Mouse (Mus musculus) MEL (cell line): ENCODE results near the gene Ncs1. TPM values are rescaled to one million over a fixed set of nuclear protein-coding genes. Genes with fewer than 3 reads are reported as not detected.

Experiments
- DNase-seq: peaks from one replicate; pipeline ENCODE4 v3.0.0; 2011; ENCODE audit warnings: low read depth, low spot score
- H3K27ac ChIP-seq: 2 replicates; pipeline ENCODE4 v1.5.1; 2012; ENCODE audit warnings: low read depth, mild to moderate bottlenecking, control low read depth, low read length, moderate library complexity; ENCODE audit not compliant: control insufficient read depth
- H3K27me3 ChIP-seq, 2 experiments: fragments of 150-350 bp in 1 of 2; sonication (generic) in 1 of 2; 2 replicates each; pipeline ENCODE4 v1.6.1; 2012; ENCODE audit warnings: low read length in 2 of 2, mild to moderate bottlenecking in 2 of 2, improper control_type of control experiment in 1 of 2, moderate library complexity in 1 of 2; ENCODE audit not compliant: insufficient read depth in 2 of 2, control insufficient read depth in 1 of 2
- H3K36me3 ChIP-seq, 2 experiments: 2 replicates each; pipeline ENCODE4 v1.6.1; 2012 to 2014; ENCODE audit warnings: low read length in 2 of 2, improper control_type of control experiment in 1 of 2, inconsistent platforms in 1 of 2, mild to moderate bottlenecking in 1 of 2; ENCODE audit not compliant: insufficient read depth in 2 of 2, control insufficient read depth in 1 of 2
- H3K4me1 ChIP-seq, 2 experiments: fragments of 150-350 bp in 1 of 2; sonication (generic) in 1 of 2; 2 replicates each; pipeline ENCODE4 v1.6.1; 2012; ENCODE audit warnings: low read length in 2 of 2, improper control_type of control experiment in 1 of 2, mild to moderate bottlenecking in 1 of 2; ENCODE audit not compliant: insufficient read depth in 2 of 2, control insufficient read depth in 1 of 2
- H3K4me3 ChIP-seq, 2 experiments: fragments of 150-350 bp in 1 of 2; sonication (generic) in 1 of 2; 2 replicates each; pipeline ENCODE4 v1.5.1; 2012; ENCODE audit warnings: low read depth in 2 of 2, low read length in 2 of 2, mild to moderate bottlenecking in 2 of 2, moderate library complexity in 2 of 2, control low read depth in 1 of 2, improper control_type of control experiment in 1 of 2; ENCODE audit not compliant: control insufficient read depth in 1 of 2, insufficient read depth in 1 of 2
- H3K79me2 ChIP-seq: 2 replicates; pipeline ENCODE4 v1.6.1; 2012; ENCODE audit warnings: mild to moderate bottlenecking, low read length, moderate library complexity; ENCODE audit not compliant: control insufficient read depth, poor library complexity, insufficient read depth
- H3K9ac ChIP-seq: 2 replicates; pipeline ENCODE4 v1.6.1; 2012; ENCODE audit warnings: low read depth, mild to moderate bottlenecking, control low read depth, low read length, moderate library complexity; ENCODE audit not compliant: control insufficient read depth, poor library complexity, severe bottlenecking
- H3K9me3 ChIP-seq: fragments of 150-350 bp; sonication (generic); replicated peaks from 2 replicates; pipeline ENCODE4 v1.6.1; 2012; ENCODE audit warnings: mild to moderate bottlenecking, low read length, improper control_type of control experiment, moderate library complexity; ENCODE audit not compliant: insufficient read depth
- BHLHE40 ChIP-seq: IDR thresholded peaks from 2 replicates; pipeline ENCODE4 v1.6.1; 2012; ENCODE audit warnings: low read depth, mild to moderate bottlenecking, inconsistent platforms, low read length, improper control_type of control experiment, borderline replicate concordance
- CHD2 ChIP-seq: IDR thresholded peaks from 2 replicates; pipeline ENCODE4 v1.6.1; 2011; ENCODE audit warnings: low read length, improper control_type of control experiment
- CTCF ChIP-seq, 3 experiments: IDR thresholded peaks in 2 of 3; conservative IDR thresholded peaks in 1 of 3; 2 replicates each; pipeline ENCODE4 v1.5.1; 2011 to 2012; ENCODE audit warnings: low read length in 3 of 3, low read depth in 2 of 3, mild to moderate bottlenecking in 2 of 3, improper control_type of control experiment in 1 of 3, inconsistent platforms in 1 of 3, mixed read lengths in 1 of 3, moderate library complexity in 1 of 3; ENCODE audit not compliant: control insufficient read depth in 1 of 3, insufficient read depth in 1 of 3, poor library complexity in 1 of 3, severe bottlenecking in 1 of 3
- ELF1 ChIP-seq: IDR thresholded peaks from 2 replicates; pipeline ENCODE4 v1.6.1; 2014; ENCODE audit warnings: low read depth, mild to moderate bottlenecking, inconsistent platforms, low read length, improper control_type of control experiment, moderate library complexity
- GABPA ChIP-seq: IDR thresholded peaks from 2 replicates; pipeline ENCODE4 v1.6.1; 2012; ENCODE audit warnings: low read depth, mild to moderate bottlenecking, inconsistent platforms, low read length, improper control_type of control experiment, moderate library complexity
- GATA1 ChIP-seq: IDR thresholded peaks from 2 replicates; pipeline ENCODE4 v1.6.1; 2011; ENCODE audit warnings: low read depth, low read length, improper control_type of control experiment
- JUND ChIP-seq: IDR thresholded peaks from 2 replicates; pipeline ENCODE4 v1.6.1; 2011; ENCODE audit warnings: low read depth, mild to moderate bottlenecking, improper control_type of control experiment, low read length
- KAT2A ChIP-seq: conservative IDR thresholded peaks from 2 replicates; pipeline ENCODE4 v1.6.1; 2012; ENCODE audit warnings: low read depth, low read length, improper control_type of control experiment, inconsistent platforms
- MAFK ChIP-seq: IDR thresholded peaks from 2 replicates; pipeline ENCODE4 v1.6.1; 2011; ENCODE audit warnings: low read depth, mild to moderate bottlenecking, low read length, improper control_type of control experiment, borderline replicate concordance
- MAX ChIP-seq: IDR thresholded peaks from 2 replicates; pipeline ENCODE4 v1.6.1; 2011; ENCODE audit warnings: low read length, improper control_type of control experiment
- MAZ ChIP-seq: IDR thresholded peaks from 2 replicates; pipeline ENCODE4 v1.6.1; 2012; ENCODE audit warnings: low read depth, mild to moderate bottlenecking, inconsistent platforms, low read length, improper control_type of control experiment
- MEF2A ChIP-seq: IDR thresholded peaks from 2 replicates; pipeline ENCODE4 v1.6.1; 2014; ENCODE audit warnings: low read depth, mild to moderate bottlenecking, inconsistent platforms, low read length, improper control_type of control experiment; ENCODE audit not compliant: poor library complexity, insufficient replicate concordance, severe bottlenecking; ENCODE audit errors: extremely low read depth
- MXI1 ChIP-seq: IDR thresholded peaks from 2 replicates; pipeline ENCODE4 v1.6.1; 2011; ENCODE audit warnings: mild to moderate bottlenecking, low read depth, low read length, improper control_type of control experiment
- MYB ChIP-seq: IDR thresholded peaks from 2 replicates; pipeline ENCODE4 v1.6.1; 2011; ENCODE audit warnings: mild to moderate bottlenecking, low read depth, low read length, improper control_type of control experiment
- MYC ChIP-seq: IDR thresholded peaks from 2 replicates; pipeline ENCODE4 v1.6.1; 2011; ENCODE audit warnings: low read depth, mild to moderate bottlenecking, low read length, improper control_type of control experiment, moderate library complexity
- NRF1 ChIP-seq: IDR thresholded peaks from 2 replicates; pipeline ENCODE4 v1.6.1; 2014; ENCODE audit warnings: low read depth, mild to moderate bottlenecking, inconsistent platforms, low read length, improper control_type of control experiment, moderate library complexity; ENCODE audit not compliant: poor library complexity, insufficient read depth, severe bottlenecking
- POLR2A ChIP-seq, 2 experiments: IDR thresholded peaks; 2 replicates each; pipeline ENCODE4 v1.6.1; 2011 to 2012; ENCODE audit warnings: low read length in 2 of 2, mild to moderate bottlenecking in 2 of 2, control low read depth in 1 of 2, improper control_type of control experiment in 1 of 2, low read depth in 1 of 2, moderate library complexity in 1 of 2; ENCODE audit not compliant: control insufficient read depth in 1 of 2, insufficient read depth in 1 of 2, poor library complexity in 1 of 2
- POLR2AphosphoS2 ChIP-seq: IDR thresholded peaks from 2 replicates; pipeline ENCODE4 v1.6.1; 2011; ENCODE audit warnings: low read length, improper control_type of control experiment
- RCOR1 ChIP-seq: IDR thresholded peaks from 2 replicates; pipeline ENCODE4 v1.6.1; 2012; ENCODE audit warnings: low read depth, mild to moderate bottlenecking, inconsistent platforms, low read length, improper control_type of control experiment
- TAL1 ChIP-seq: IDR thresholded peaks from 2 replicates; pipeline ENCODE4 v1.6.1; 2012; ENCODE audit warnings: mild to moderate bottlenecking, inconsistent platforms, low read length, moderate library complexity, mixed read lengths
- USF2 ChIP-seq, 2 experiments: IDR thresholded peaks; 2 replicates each; pipeline ENCODE4 v1.6.1; 2011 to 2012; ENCODE audit warnings: improper control_type of control experiment in 2 of 2, low read length in 2 of 2, borderline replicate concordance in 1 of 2, inconsistent platforms in 1 of 2, low read depth in 1 of 2, mild to moderate bottlenecking in 1 of 2; ENCODE audit not compliant: insufficient read depth in 1 of 2
- ZMIZ1 ChIP-seq: IDR thresholded peaks from 2 replicates; pipeline ENCODE4 v1.6.1; 2012; ENCODE audit warnings: low read depth, mild to moderate bottlenecking, inconsistent platforms, low read length, improper control_type of control experiment, moderate library complexity
- polyA plus RNA-seq, 2 experiments: library from polyadenylated mRNA; stranded (reverse) in 1 of 2; unstranded in 1 of 2; fragments of >175 nt in 1 of 2; fragments of >200 nt in 1 of 2; gene quantifications; 2 replicates each; pipeline versions ENCODE4 v1.2.1 to v1.2.4; 2012; ENCODE audit warnings: low replicate concordance in 2 of 2, low read depth in 1 of 2; ENCODE audit not compliant: insufficient read length in 2 of 2, insufficient read depth in 1 of 2, missing spikeins in 1 of 2
- total RNA-seq: library from RNA; depleted of rRNA; stranded (reverse); fragments of 300-350 nt; gene quantifications from 2 replicates; pipeline ENCODE4 v1.2.3, GENCODE M21; 2012

Ncs1 gene
- total and polyA plus RNA-seq, 3 experiments = 14.5 to 17.6 TPM; not detected in 1

DNA sequence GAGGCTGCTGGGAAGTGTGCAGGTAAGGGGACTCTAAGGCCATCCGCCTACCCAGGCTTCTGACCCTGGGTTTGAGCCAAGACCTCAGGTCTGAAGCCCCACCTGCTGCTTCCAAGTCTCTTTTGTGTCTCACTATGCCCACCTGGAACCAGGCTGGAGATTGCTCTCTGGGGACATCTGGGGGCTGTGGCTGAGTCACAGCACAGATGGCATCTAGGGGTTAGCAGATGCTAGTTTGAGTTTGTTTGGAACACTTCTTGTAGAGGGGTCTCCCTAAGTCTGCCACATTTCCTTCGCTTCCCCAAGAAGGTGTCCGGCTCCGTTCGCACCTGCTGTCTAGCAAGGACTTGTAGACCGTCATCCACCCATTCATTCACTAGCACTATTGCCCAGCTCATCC is 23.6 kb downstream of the Ncs1 start:
- no peak overlapping the region for H3K27ac ChIP-seq
- H3K36me3 ChIP-seq = no peaks in the 10 kb centered on the region
- H3K27me3 ChIP-seq = no peaks in the 10 kb centered on the region
- no peaks in the 10 kb centered on the region for H3K9me3 ChIP-seq
- H3K79me2 ChIP-seq = no peaks in the 10 kb centered on the region
- TF ChIP-seq CHD2 (no peak), MAZ (no peak), CTCF (IDR thresholded peaks at IDR 0.05 in 2 of 3, conservative IDR thresholded peaks at IDR 0.05 in 1 of 3; ENCODE audit: control insufficient read depth in 1 of 3, insufficient read depth in 1 of 3, low read depth in 2 of 3, low read length in 3 of 3, poor library complexity in 1 of 3, severe bottlenecking in 1 of 3) (no peak), TAL1 (no peak), MYB (no peak), RCOR1 (no peak), BHLHE40 (no peak), POLR2A (IDR thresholded peaks at IDR 0.05; ENCODE audit: control insufficient read depth in 1 of 2, insufficient read depth in 1 of 2, low read depth in 1 of 2, low read length in 2 of 2, poor library complexity in 1 of 2) (no peak), MAFK (no peak), ZMIZ1 (no peak), ELF1 (no peak), POLR2AphosphoS2 (no peak), KAT2A (no peak)
- no peak for DNase-seq
- no peak overlapping the region for H3K9ac ChIP-seq
- no peak overlapping the region for H3K4me3 ChIP-seq
- no peaks in the 10 kb centered on the region for H3K4me1 ChIP-seq

DNA sequence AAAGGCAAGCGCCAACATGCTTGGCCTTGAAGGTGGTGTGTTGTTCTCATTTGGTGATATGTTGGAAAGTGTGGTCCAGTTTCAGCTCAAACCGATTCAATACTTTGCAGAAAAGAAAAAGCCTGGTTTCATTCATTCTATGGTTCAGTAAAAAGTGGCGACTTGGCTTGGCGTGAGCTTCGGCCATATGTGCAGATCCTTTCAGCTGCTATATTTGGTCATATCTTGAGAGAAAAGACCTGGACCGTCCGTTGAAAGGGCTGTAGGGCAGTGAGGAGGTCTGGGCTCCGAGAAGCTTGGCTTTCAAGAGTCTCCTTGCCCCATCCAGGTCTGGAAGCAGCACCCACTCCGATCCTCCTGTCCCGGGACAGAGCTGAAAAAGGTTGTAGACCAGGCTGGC is 24.2 kb downstream of the Ncs1 start:
- no peaks in the 10 kb centered on the region for H3K27me3 ChIP-seq

DNA sequence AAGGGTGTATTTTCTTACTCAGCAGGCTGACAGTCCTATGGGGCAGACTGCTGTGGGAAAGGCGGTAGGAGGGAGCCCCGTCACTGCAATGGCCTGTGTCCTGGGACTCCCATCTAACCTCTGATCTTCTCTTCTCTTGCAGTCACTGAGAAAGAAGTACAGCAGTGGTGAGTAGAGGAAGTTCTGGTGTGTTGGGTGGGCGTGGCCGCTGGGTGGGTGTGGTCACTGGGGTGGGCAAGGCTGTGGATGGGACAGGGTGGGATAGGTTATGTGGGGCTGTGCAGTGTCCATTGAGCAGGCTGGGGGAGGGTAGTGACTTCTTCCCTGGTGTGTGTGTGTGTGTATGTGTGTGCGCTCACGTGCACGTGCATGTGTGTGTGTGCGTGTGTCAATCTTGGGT is 24.8 kb downstream of the Ncs1 start:
- no peak overlapping the region for H3K27ac ChIP-seq
- no peak for TF ChIP-seq MEF2A
- no peak for TF ChIP-seq MXI1
- no peak for TF ChIP-seq GABPA
- TF ChIP-seq MAX = no peak
- no peak for TF ChIP-seq ZMIZ1
- no peak for TF ChIP-seq MYC
- no peak for TF ChIP-seq POLR2AphosphoS2
- no peak for TF ChIP-seq USF2 (IDR thresholded peaks at IDR 0.05; ENCODE audit: borderline replicate concordance in 1 of 2, insufficient read depth in 1 of 2, low read depth in 1 of 2, low read length in 2 of 2)
- peak; percentile 49 for DNase-seq
- no peaks in the 10 kb centered on the region for H3K36me3 ChIP-seq
- no peaks in the 10 kb centered on the region for H3K9me3 ChIP-seq
- H3K4me1 ChIP-seq = no peaks in the 10 kb centered on the region
- no peaks in the 10 kb centered on the region for H3K79me2 ChIP-seq
- no peak overlapping the region for H3K9ac ChIP-seq
- H3K27me3 ChIP-seq = no peaks in the 10 kb centered on the region
- no peak overlapping the region for H3K4me3 ChIP-seq

More for the DNA sequence above, 24.2 kb downstream of the Ncs1 start:
- H3K4me3 ChIP-seq = no peak overlapping the region
- H3K4me1 ChIP-seq = no peaks in the 10 kb centered on the region
- no peak for TF ChIP-seq MAZ
- TF ChIP-seq GABPA = no peak
- no peak for TF ChIP-seq RCOR1
- no peak for TF ChIP-seq NRF1
- TF ChIP-seq MYB = no peak
- no peak for TF ChIP-seq ZMIZ1
- TF ChIP-seq GATA1 = no peak
- TF ChIP-seq JUND = no peak
- TF ChIP-seq MXI1 = no peak
- H3K9me3 ChIP-seq = no peaks in the 10 kb centered on the region
- no peaks in the 10 kb centered on the region for H3K36me3 ChIP-seq
- no peak overlapping the region for H3K9ac ChIP-seq
- no peak overlapping the region for H3K27ac ChIP-seq
- DNase-seq = no peak
- no peaks in the 10 kb centered on the region for H3K79me2 ChIP-seq
